Mouse (Mus musculus) NIH3T3 (cell line): ENCODE data around the gene Rho.

Source experiments
- DNase-seq: peaks from one replicate; pipeline ENCODE4 v3.0.0-alpha.2; 2012; ENCODE audit warnings: low read depth

Gene Rho

DNA sequence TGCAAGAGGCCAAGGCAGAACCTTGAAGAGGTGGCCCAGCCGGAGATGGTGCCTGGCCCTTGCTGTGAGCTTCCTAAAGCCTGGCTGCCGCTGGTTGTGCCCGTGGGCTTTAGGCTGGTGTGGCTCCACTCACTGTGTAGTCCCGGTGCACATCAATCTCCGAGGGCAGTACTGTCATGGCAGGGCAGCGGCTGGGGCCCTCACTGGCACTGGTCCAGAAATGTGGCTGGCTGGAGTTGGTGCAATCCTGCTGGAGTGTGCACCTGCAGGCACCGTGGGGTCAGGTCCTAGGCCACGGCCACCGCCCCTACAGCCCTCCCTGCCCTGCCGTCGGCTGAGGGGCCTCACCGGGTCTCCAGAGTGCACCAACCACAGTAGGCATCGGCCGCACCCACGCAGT is 46.3 kb downstream of the Rho start:
- DNase-seq, result no peak

DNA sequence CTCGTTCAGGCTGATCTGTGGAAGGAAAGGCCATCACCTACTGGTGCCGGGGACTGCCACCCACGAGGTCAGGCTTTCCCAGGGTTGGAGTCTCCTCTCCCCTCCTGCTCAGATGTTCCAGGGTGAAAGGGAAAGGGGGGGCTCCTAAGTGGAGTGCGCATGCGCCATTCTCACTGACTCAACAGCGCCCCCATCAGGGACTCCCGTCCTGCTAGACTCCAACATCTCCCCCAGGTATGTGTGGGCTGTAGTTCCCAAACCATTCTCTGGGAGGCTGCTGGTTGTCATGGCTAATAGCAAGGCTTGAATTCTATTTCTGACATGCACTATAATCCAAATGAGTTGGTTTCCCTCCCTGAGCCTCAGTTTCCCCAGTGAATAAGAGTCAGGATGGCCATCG is 47.0 kb downstream of the Rho start:
- no peak for DNase-seq

- DNase-seq, result no peak
Measured at GRCm38 (mm10) chr6:115982889-115983288, 51.3 kb downstream of the Rho start.

- DNase-seq, result no peak
Measured at GRCm38 (mm10) chr6:115983306-115984038, 51.9 kb downstream of the Rho start.

- no peak for DNase-seq
Measured at GRCm38 (mm10) chr6:115984580-115984979, 53.0 kb downstream of the Rho start.

- no peak for DNase-seq
Measured at GRCm38 (mm10) chr6:115985622-115986021, 54.1 kb downstream of the Rho start.

DNA sequence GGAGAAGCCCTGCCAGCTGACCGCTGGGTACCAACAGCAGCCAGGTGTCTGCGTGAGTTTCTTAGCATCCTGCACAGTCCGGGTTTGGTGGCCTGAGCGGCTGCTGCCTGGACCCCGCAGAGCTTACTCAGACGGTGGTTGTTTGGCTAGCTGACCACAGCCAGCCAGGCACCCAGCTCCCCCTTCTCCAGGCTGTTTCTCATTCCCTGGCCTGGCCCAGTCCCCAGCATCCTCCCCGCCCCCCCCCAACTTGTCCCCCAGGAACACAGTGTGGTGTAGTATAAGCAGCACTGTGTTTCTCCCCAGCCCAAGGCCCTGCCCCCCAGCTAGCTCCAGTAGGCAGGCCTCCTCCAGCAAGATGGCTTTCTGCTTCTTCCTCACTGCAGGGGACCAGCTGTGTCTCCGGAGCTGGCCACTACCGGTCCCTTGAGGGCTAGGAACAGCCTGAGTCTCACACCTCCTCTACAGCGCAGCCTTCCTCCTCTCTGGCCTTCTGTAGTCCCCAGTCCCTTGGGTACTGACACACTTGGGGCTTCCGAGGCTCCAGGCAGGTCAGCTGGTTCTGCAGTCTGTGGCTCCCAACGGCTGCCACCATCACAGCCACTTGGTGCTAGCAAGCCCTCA is 55.0 kb downstream of the Rho start:
- peak; percentile 40 for DNase-seq

GRCm38 (mm10) chr6:115987096-115987747 is 55.7 kb downstream of the Rho start:
- no peak for DNase-seq

- no peak for DNase-seq
Measured at GRCm38 (mm10) chr6:115989032-115989431, 57.5 kb downstream of the Rho start.

- no peak for DNase-seq
Measured at GRCm38 (mm10) chr6:115989607-115990006, 58.1 kb downstream of the Rho start.
